Comparison of ENCODE assay signal across 21 mouse cellular contexts in genomic region chr11:106776960-106777359, GRCm38 (mm10). TPM values are rescaled to one million over a fixed set of nuclear protein-coding genes. Genes with fewer than 3 reads are reported as not detected.
DNase-seq lines count a peak whose midpoint lies in the region; ATAC-seq and TF ChIP-seq lines count a peak whose summit lies in the region.
"Had no signal": no experiment of that assay in that cellular context is flagged by ENCODE, and none has a peak within 500 bp of the region (broad histone marks: within the 10 kb centered on the region; RNA-seq: fewer than 3 reads in every experiment).

No protein-coding gene starts in this region.

- no peak for TF ChIP-seq CTCF in kidney, adult 2 months (conservative IDR thresholded peaks at IDR 0.05; ENCODE audit: insufficient read depth, insufficient read length, low read depth, low read length)
- no peak for TF ChIP-seq CTCF in CH12.LX (conservative IDR thresholded peaks at IDR 0.05 in 1 of 2, IDR thresholded peaks at IDR 0.05 in 1 of 2; ENCODE audit: low read depth in 2 of 2, low read length in 2 of 2)
- TF ChIP-seq CTCF in small intestine, adult 2 months (IDR thresholded peaks at IDR 0.05; ENCODE audit: extremely low read depth, insufficient read length, insufficient replicate concordance, low read depth, low read length), result no peak

- no peak for ATAC-seq in kidney, embryonic 14.5 days (ENCODE audit: low FRiP score, low TSS enrichment)
- ATAC-seq: forebrain, embryonic 14.5 days had no signal

- no peaks in the 10 kb centered on the region for H3K27me3 ChIP-seq in kidney, adult 2 months (replicated peaks; ENCODE audit: control insufficient read depth, insufficient read depth, low read length)
- H3K27me3 ChIP-seq in kidney, embryonic 14.5 days (ENCODE audit: control insufficient read depth, insufficient read depth, low read length), result no peaks in the 10 kb centered on the region
- no peaks in the 10 kb centered on the region for H3K27me3 ChIP-seq in CH12.LX (replicated peaks)
- H3K27me3 ChIP-seq in small intestine, adult 2 months (ENCODE audit: control insufficient read depth, insufficient read depth, low read length), result no peaks in the 10 kb centered on the region
- H3K27me3 ChIP-seq: limb, embryonic 15.5 days; neural tube, embryonic 12.5 days had no signal

- peaks cover 13% of the 10 kb centered on the region for H3K36me3 ChIP-seq in kidney, adult 2 months (ENCODE audit: control insufficient read depth, insufficient read depth, low read length)
- H3K36me3 ChIP-seq in kidney, embryonic 14.5 days (ENCODE audit: control insufficient read depth, insufficient read depth, low read length), result peaks cover 64% of the 10 kb centered on the region
- peaks cover 51 to 67% of the 10 kb centered on the region in 2 experiments for H3K36me3 ChIP-seq in CH12.LX (replicated peaks in 1 of 2; ENCODE audit: control insufficient read depth in 1 of 2, insufficient read depth in 1 of 2, low read length in 1 of 2)
- peaks cover 55% of the 10 kb centered on the region for H3K36me3 ChIP-seq in small intestine, adult 2 months (ENCODE audit: control insufficient read depth, insufficient read depth, low read length)

- H3K4me2 ChIP-seq in kidney, embryonic 14.5 days (replicated peaks; ENCODE audit: low read depth, low read length), result no peak overlapping the region
- H3K4me2 ChIP-seq in CH12.LX (ENCODE audit: insufficient read depth, low read depth, poor library complexity, severe bottlenecking), result 0 out of 2 replicates have a peak overlapping the region, but pooled peaks have one; percentile 11
- H3K4me2 ChIP-seq: heart, embryonic 11.5 days; hindbrain, embryonic 14.5 days; limb, embryonic 15.5 days; midbrain, embryonic 11.5 days; neural tube, embryonic 12.5 days had no signal

- peak overlapping the region; percentile 64; the same call in 1 of the 2 replicates for H3K27ac ChIP-seq in kidney, adult 2 months (ENCODE audit: insufficient read depth, low read depth, low read length)
- H3K27ac ChIP-seq in kidney, embryonic 14.5 days (ENCODE audit: low read depth, low read length), result no peak overlapping the region
- no peak overlapping the region for H3K27ac ChIP-seq in CH12.LX (ENCODE audit: insufficient read depth, low read depth)
- peak overlapping the region; percentile 86 for H3K27ac ChIP-seq in small intestine, adult 2 months (ENCODE audit: insufficient read depth, low read depth, low read length)
- H3K27ac ChIP-seq: hindbrain, embryonic 14.5 days; kidney, postnatal 0 days; limb, embryonic 15.5 days; neural tube, embryonic 12.5 days had no signal

- peaks cover 24% of the 10 kb centered on the region for H3K79me2 ChIP-seq in CH12.LX (replicated peaks; ENCODE audit: control insufficient read depth, extremely low read depth, insufficient read depth, poor library complexity, severe bottlenecking)

- in situ Hi-C loops in CH12.LX (cut with MboI; ENCODE audit: low pct_ligation_motif_present, low pct_unique_long_range_greater_than_20kb, low sequenced_read_pairs), result no loop called here

- no peak for TF ChIP-seq EP300 in CH12.LX (IDR thresholded peaks at IDR 0.05; ENCODE audit: low read length)

- peaks cover 13% of the 10 kb centered on the region for H3K4me1 ChIP-seq in kidney, adult 2 months (ENCODE audit: control insufficient read depth, insufficient read depth, low read length)
- no peaks in the 10 kb centered on the region; the same call in 1 of the 2 replicates for H3K4me1 ChIP-seq in kidney, embryonic 14.5 days (ENCODE audit: control insufficient read depth, insufficient read depth, low read length)
- H3K4me1 ChIP-seq in CH12.LX (ENCODE audit: control insufficient read depth in 1 of 2, insufficient read depth in 2 of 2), result peaks cover 4 to 30% of the 10 kb centered on the region in 2 experiments; a peak in 2 of 4 replicates
- H3K4me1 ChIP-seq in small intestine, adult 2 months (ENCODE audit: control insufficient read depth, insufficient read depth, insufficient read length, low read length), result no peaks in the 10 kb centered on the region
- H3K4me1 ChIP-seq: neural tube, embryonic 12.5 days had no signal

- 40% methylated on average over 4 of the region's 4 CpGs for WGBS in kidney, adult 2 months
- 86% methylated on average over 4 of the region's 4 CpGs for WGBS in kidney, embryonic 14.5 days
- WGBS in small intestine, adult 2 months, result 24% methylated on average over 4 of the region's 4 CpGs

- TF ChIP-seq RAD21 in CH12.LX (IDR thresholded peaks at IDR 0.05; ENCODE audit: low read depth, low read length), result no peak

- DNase-seq in kidney, adult 2 months, result peak; percentile 74
- DNase-seq in CH12.LX (ENCODE audit: extremely low read depth), result no peak
- peak; percentile 30 for DNase-seq in kidney, postnatal 10 days
- DNase-seq in layer of hippocampus, postnatal 14 days (ENCODE audit: low spot score in 2 of 2), result no peak
- no peak for DNase-seq in gastrocnemius, postnatal 25 days
- DNase-seq: cerebellum, postnatal 36 days; heart, postnatal 14 days; layer of hippocampus, adult 9-11 months; thymus, postnatal 36 days had no signal

- no peaks in the 10 kb centered on the region for H3K9me3 ChIP-seq in kidney, embryonic 14.5 days (ENCODE audit: control insufficient read depth, low read length)
- no peaks in the 10 kb centered on the region for H3K9me3 ChIP-seq in CH12.LX (replicated peaks; ENCODE audit: low read length)
- H3K9me3 ChIP-seq: G1E; limb, embryonic 15.5 days; neural tube, embryonic 12.5 days had no signal

- no peak overlapping the region for H3K4me3 ChIP-seq in kidney, adult 2 months (ENCODE audit: insufficient read depth, low read depth, low read length)
- H3K4me3 ChIP-seq in kidney, embryonic 14.5 days (ENCODE audit: low read length), result no peak overlapping the region
- no peak overlapping the region for H3K4me3 ChIP-seq in CH12.LX (replicated peaks in 1 of 3; ENCODE audit: low read depth in 2 of 3, low read length in 2 of 3, poor library complexity in 1 of 3)
- no peak overlapping the region for H3K4me3 ChIP-seq in small intestine, adult 2 months (ENCODE audit: low read depth, low read length)
- H3K4me3 ChIP-seq: erythroblast, embryonic 14.5 days; limb, embryonic 15.5 days; neural tube, embryonic 12.5 days had no signal

- TF ChIP-seq POLR2A in kidney, adult 2 months (IDR thresholded peaks at IDR 0.05; ENCODE audit: low read depth, low read length), result no peak
- no peak for TF ChIP-seq POLR2A in CH12.LX (IDR thresholded peaks at IDR 0.05; ENCODE audit: low read depth, low read length)
- TF ChIP-seq POLR2A in small intestine, adult 2 months (IDR thresholded peaks at IDR 0.05; ENCODE audit: low read depth, low read length), result no peak

- no peak overlapping the region for H3K9ac ChIP-seq in kidney, embryonic 14.5 days (ENCODE audit: low read depth, low read length)
- no peak overlapping the region for H3K9ac ChIP-seq in CH12.LX (ENCODE audit: insufficient read depth, low read depth)
- H3K9ac ChIP-seq: hindbrain, embryonic 14.5 days; limb, embryonic 15.5 days; neural tube, embryonic 12.5 days had no signal

- dilution Hi-C loops in CH12.LX (cut with MboI; ENCODE audit: extremely low pct_ligation_motif_present, extremely low pct_unique_long_range_greater_than_20kb, low sequenced_read_pairs), result no loop called here

TF ChIP-seq in CH12.LX, 34 proteins besides CTCF, POLR2A, EP300 and RAD21 (continues in another document):
- TF ChIP-seq GABPA (IDR thresholded peaks at IDR 0.05; ENCODE audit: insufficient replicate concordance, low read depth, low read length) (no peak), ELF1 (IDR thresholded peaks at IDR 0.05; ENCODE audit: low read depth, low read length) (no peak)

RNA-seq across cellular contexts. Expression of gene Polg2, which starts 2.4 kb away (rescaled TPM):
- 6.3 and 7.2 TPM in 2 replicates for polyA plus RNA-seq in kidney, adult 2 months (2012; rRNA removed)
- 12.6 and 13.3 TPM in 2 replicates for polyA plus RNA-seq in kidney, embryonic 14.5 days (2014; fragmentation: Nextera tagmentation; extraction: Ambion mirVana)
- 12.5 and 13.3 TPM in 2 replicates for total RNA-seq in CH12.LX (2012; rRNA removed)
- 12.3 and 15.3 TPM in 2 replicates for total RNA-seq in CH12.LX (2014; rRNA removed)
- polyA plus RNA-seq in CH12.LX (2012; ENCODE audit: insufficient read length, low read depth), result 11.5 and 12.1 TPM in 2 replicates
- polyA plus RNA-seq in small intestine, adult 2 months (2012; rRNA removed), result 4.4 and 11.0 TPM in 2 replicates
- total RNA-seq in layer of hippocampus, postnatal 14 days (2021), result 1 to 10 TPM; 3.3 to 5.3 TPM
- 1 to 10 TPM; 2.8 to 3.3 TPM for total RNA-seq in gastrocnemius, postnatal 25 days (2021)

RNA-seq across cellular contexts. Expression of gene Ddx5, which starts 12.0 kb away (rescaled TPM):
- 253 and 261 TPM in 2 replicates for polyA plus RNA-seq in kidney, adult 2 months (2012; rRNA removed)
- polyA plus RNA-seq in kidney, embryonic 14.5 days (2014; fragmentation: Nextera tagmentation; extraction: Ambion mirVana), result 369 and 392 TPM in 2 replicates
- total RNA-seq in CH12.LX (2012; rRNA removed) (269 and 351 TPM in 2 replicates), CH12.LX (2014; rRNA removed) (505 and 574 TPM in 2 replicates)
- polyA plus RNA-seq in CH12.LX (2012; ENCODE audit: insufficient read length, low read depth), result 1,169 and 1,328 TPM in 2 replicates
- 247 and 493 TPM in 2 replicates for polyA plus RNA-seq in small intestine, adult 2 months (2012; rRNA removed)
- total RNA-seq in layer of hippocampus, postnatal 14 days (2021), result 100 to 1,000 TPM; 684 to 691 TPM
- total RNA-seq in gastrocnemius, postnatal 25 days (2021), result 100 to 1,000 TPM; 183 to 197 TPM

RNA-seq across cellular contexts. Expression of gene Cep95, which starts 12.1 kb away (rescaled TPM):
- polyA plus RNA-seq in kidney, adult 2 months (2012; rRNA removed), result 2.2 and 3.6 TPM in 2 replicates
- polyA plus RNA-seq in kidney, embryonic 14.5 days (2014; fragmentation: Nextera tagmentation; extraction: Ambion mirVana), result 18.8 and 21.3 TPM in 2 replicates
- total RNA-seq in CH12.LX (2012; rRNA removed), result 17.2 and 17.5 TPM in 2 replicates
- 21.7 and 24.4 TPM in 2 replicates for total RNA-seq in CH12.LX (2014; rRNA removed)
- 19.3 and 25.3 TPM in 2 replicates for polyA plus RNA-seq in CH12.LX (2012; ENCODE audit: insufficient read length, low read depth)
- polyA plus RNA-seq in small intestine, adult 2 months (2012; rRNA removed), result 0.37 and 0.95 TPM in 2 replicates
- 10 to 100 TPM; 12.9 to 15.1 TPM for total RNA-seq in layer of hippocampus, postnatal 14 days (2021)
- total RNA-seq in gastrocnemius, postnatal 25 days (2021), result 1 to 10 TPM; 4.1 to 4.8 TPM

RNA-seq across cellular contexts. Expression of gene Milr1, which starts 25.9 kb away (rescaled TPM):
- 0.27 and 0.66 TPM in 2 replicates for polyA plus RNA-seq in kidney, adult 2 months (2012; rRNA removed)
- polyA plus RNA-seq in kidney, embryonic 14.5 days (2014; fragmentation: Nextera tagmentation; extraction: Ambion mirVana), result 1.0 and 1.1 TPM in 2 replicates
- total RNA-seq in CH12.LX (2012; rRNA removed), result 22.0 and 28.1 TPM in 2 replicates
- 41.2 and 50.1 TPM in 2 replicates for total RNA-seq in CH12.LX (2014; rRNA removed)
- polyA plus RNA-seq in CH12.LX (2012; ENCODE audit: insufficient read length, low read depth), result 33.1 and 35.4 TPM in 2 replicates
- polyA plus RNA-seq in small intestine, adult 2 months (2012; rRNA removed), result 0.30 and 0.77 TPM in 2 replicates
- total RNA-seq in layer of hippocampus, postnatal 14 days (2021), result not detected
- not detected for total RNA-seq in gastrocnemius, postnatal 25 days (2021)
- total RNA-seq: left cerebral cortex, postnatal 25 days had no signal
- polyA plus RNA-seq: erythroblast, embryonic 14.5 days had no signal

RNA-seq across cellular contexts. Expression of gene Pecam1, which starts 26.5 kb away (rescaled TPM):
- 56.8 and 60.4 TPM in 2 replicates for polyA plus RNA-seq in kidney, adult 2 months (2012; rRNA removed)
- 36.2 and 46.8 TPM in 2 replicates for polyA plus RNA-seq in kidney, embryonic 14.5 days (2014; fragmentation: Nextera tagmentation; extraction: Ambion mirVana)
- total RNA-seq in CH12.LX (2012; rRNA removed), result 19.2 and 22.3 TPM in 2 replicates
- total RNA-seq in CH12.LX (2014; rRNA removed), result 18.4 and 20.4 TPM in 2 replicates
- 18.9 and 19.2 TPM in 2 replicates for polyA plus RNA-seq in CH12.LX (2012; ENCODE audit: insufficient read length, low read depth)
- polyA plus RNA-seq in small intestine, adult 2 months (2012; rRNA removed), result 6.3 and 10.7 TPM in 2 replicates
- 10 to 100 TPM; 17.4 to 20.6 TPM for total RNA-seq in layer of hippocampus, postnatal 14 days (2021)
- 10 to 100 TPM; 32.2 to 50.6 TPM for total RNA-seq in gastrocnemius, postnatal 25 days (2021)
- polyA plus RNA-seq: erythroblast, embryonic 14.5 days; G1E had no signal

Comparison
In these comparisons a context has a peak if more than half of its experiments do, and no peak if none do; other contexts are left out.
1. H3K27ac ChIP-seq: peak in kidney, adult 2 months (single experiment) and small intestine, adult 2 months (single experiment); none in kidney, embryonic 14.5 days (single experiment) and CH12.LX (single experiment).
2. DNase-seq: peak in kidney, adult 2 months (single experiment) and kidney, postnatal 10 days (single experiment); none in CH12.LX (single experiment), layer of hippocampus, postnatal 14 days (0 of 2) and gastrocnemius, postnatal 25 days (single experiment).